Mouse (Mus musculus): ENCODE results near the gene Nup85. TPM values are rescaled to one million over a fixed set of nuclear protein-coding genes. Genes with fewer than 3 reads are reported as not detected.

Nup85 gene
- polyA plus RNA-seq, 1 experiment, result 163 TPM

GRCm38 (mm10) chr11:115618001-115618400 lies 53.8 kb downstream of the Nup85 start:
- 81% methylated on average over 2 of the region's 2 CpGs for WGBS
- Histone ChIP-seq H3K4me1 (ENCODE audit: control insufficient read depth, insufficient read depth, low read length) (peaks cover 1% of the 10 kb centered on the region; the same call in 1 of the 2 replicates), H3K27ac (ENCODE audit: control insufficient read depth, insufficient read depth, low read depth, low read length, poor library complexity) (no peak overlapping the region), H3K4me3 (replicated peaks; ENCODE audit: control insufficient read depth, low read depth, low read length) (no peak overlapping the region)
- TF ChIP-seq CTCF (IDR thresholded peaks at IDR 0.05; ENCODE audit: control insufficient read depth, insufficient read depth, low read length), result no peak
- no peak for TF ChIP-seq POLR2A (IDR thresholded peaks at IDR 0.05; ENCODE audit: borderline replicate concordance, control insufficient read depth, low read depth, low read length)

DNA sequence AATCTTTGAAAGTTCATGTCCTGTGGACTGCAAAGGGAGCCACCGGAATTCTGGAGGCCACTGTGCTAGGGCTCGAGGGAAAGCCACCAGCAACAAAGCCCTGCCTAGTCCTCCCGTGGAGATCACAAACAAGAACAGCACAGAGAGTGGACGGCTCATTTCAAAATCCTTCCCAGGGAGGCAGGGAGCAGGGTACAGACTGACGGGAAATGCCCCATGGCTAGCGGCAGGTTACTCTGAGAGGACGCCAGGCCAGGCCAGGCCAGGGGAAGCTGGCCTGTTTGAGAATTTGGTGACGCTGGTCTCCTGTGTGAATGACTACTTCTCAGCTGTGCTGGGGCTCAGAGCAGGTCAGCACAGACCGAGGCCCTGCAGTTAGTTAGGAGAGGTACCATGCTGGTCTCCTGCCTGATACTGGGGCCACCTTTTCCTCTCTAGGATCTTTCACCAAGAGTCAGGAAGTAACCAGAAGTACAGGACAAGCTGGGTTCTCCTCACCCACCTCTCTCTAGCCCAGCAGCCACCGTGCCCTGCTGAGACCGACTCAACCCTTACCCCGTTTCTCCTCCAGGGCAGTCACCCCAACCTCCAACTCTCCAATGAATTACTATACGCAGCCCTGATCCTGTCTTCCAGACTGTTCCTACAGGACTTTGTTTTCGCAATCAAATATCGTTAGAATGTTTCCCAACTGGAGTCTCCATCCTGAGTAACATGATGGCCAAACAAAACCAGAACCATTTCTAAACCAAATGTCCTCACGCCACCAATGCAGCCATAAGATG lies 54.7 kb downstream of the Nup85 start:
- WGBS, result 85% methylated on average over 16 of the region's 16 CpGs
- no peak overlapping the region for H3K4me3 ChIP-seq (replicated peaks; ENCODE audit: control insufficient read depth, low read depth, low read length)
- TF ChIP-seq POLR2A (IDR thresholded peaks at IDR 0.05; ENCODE audit: borderline replicate concordance, control insufficient read depth, low read depth, low read length) (no peak), CTCF (IDR thresholded peaks at IDR 0.05; ENCODE audit: control insufficient read depth, insufficient read depth, low read length) (no peak)
- H3K4me1 ChIP-seq (ENCODE audit: control insufficient read depth, insufficient read depth, low read length), result no peaks in the 10 kb centered on the region
- no peak overlapping the region for H3K27ac ChIP-seq (ENCODE audit: control insufficient read depth, insufficient read depth, low read depth, low read length, poor library complexity)

DNA sequence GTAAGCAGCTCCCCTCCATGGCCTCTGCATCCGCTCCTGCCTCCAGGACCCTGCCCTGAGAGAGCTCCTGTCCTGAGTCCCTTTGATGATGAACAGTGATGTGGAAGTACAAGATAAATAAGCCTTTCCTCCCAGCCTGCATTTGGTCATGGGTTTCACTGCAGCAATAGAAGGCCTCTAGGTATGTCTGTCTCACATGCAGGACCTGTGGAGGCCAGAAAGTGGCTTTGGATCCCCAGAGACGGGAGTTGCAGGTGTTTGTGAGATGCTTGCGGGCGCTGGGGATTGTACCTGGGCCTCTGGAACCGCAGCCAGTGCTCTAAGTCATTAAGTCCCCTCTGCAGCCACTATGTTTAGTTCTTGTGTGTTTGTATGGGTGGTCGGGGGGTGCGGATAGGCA lies 55.7 kb downstream of the Nup85 start:
- H3K27ac ChIP-seq (ENCODE audit: control insufficient read depth, insufficient read depth, low read depth, low read length, poor library complexity), result no peak overlapping the region
- H3K4me1 ChIP-seq (ENCODE audit: control insufficient read depth, insufficient read depth, low read length), result no peaks in the 10 kb centered on the region
- no peak for TF ChIP-seq CTCF (IDR thresholded peaks at IDR 0.05; ENCODE audit: control insufficient read depth, insufficient read depth, low read length)
- TF ChIP-seq POLR2A (IDR thresholded peaks at IDR 0.05; ENCODE audit: borderline replicate concordance, control insufficient read depth, low read depth, low read length), result no peak
- no peak overlapping the region for H3K4me3 ChIP-seq (replicated peaks; ENCODE audit: control insufficient read depth, low read depth, low read length)
- WGBS, result 90% methylated on average over 7 of the region's 7 CpGs

- TF ChIP-seq CTCF (IDR thresholded peaks at IDR 0.05; ENCODE audit: control insufficient read depth, insufficient read depth, low read length) (0 out of 2 replicates have a peak, but pooled peaks have one; percentile 7), POLR2A (IDR thresholded peaks at IDR 0.05; ENCODE audit: borderline replicate concordance, control insufficient read depth, low read depth, low read length) (no peak)
- no peaks in the 10 kb centered on the region for H3K4me1 ChIP-seq (ENCODE audit: control insufficient read depth, insufficient read depth, low read length)
- 79% methylated on average over 9 of the region's 9 CpGs for WGBS
- no peak overlapping the region for H3K4me3 ChIP-seq (replicated peaks; ENCODE audit: control insufficient read depth, low read depth, low read length)
- H3K27ac ChIP-seq (ENCODE audit: control insufficient read depth, insufficient read depth, low read depth, low read length, poor library complexity), result no peak overlapping the region
These were observed 59.3 kb downstream of the Nup85 start for GRCm38 (mm10) chr11:115623487-115624070.

- no peak for TF ChIP-seq CTCF (IDR thresholded peaks at IDR 0.05; ENCODE audit: control insufficient read depth, insufficient read depth, low read length)
- TF ChIP-seq POLR2A (IDR thresholded peaks at IDR 0.05; ENCODE audit: borderline replicate concordance, control insufficient read depth, low read depth, low read length), result no peak
- 84% methylated on average over 9 of the region's 9 CpGs for WGBS
- no peak overlapping the region for H3K27ac ChIP-seq (ENCODE audit: control insufficient read depth, insufficient read depth, low read depth, low read length, poor library complexity)
- peaks cover 1% of the 10 kb centered on the region; the same call in 1 of the 2 replicates for H3K4me1 ChIP-seq (ENCODE audit: control insufficient read depth, insufficient read depth, low read length)
- no peak overlapping the region for H3K4me3 ChIP-seq (replicated peaks; ENCODE audit: control insufficient read depth, low read depth, low read length)
These were observed 61.6 kb downstream of the Nup85 start for GRCm38 (mm10) chr11:115625877-115626276.

DNA sequence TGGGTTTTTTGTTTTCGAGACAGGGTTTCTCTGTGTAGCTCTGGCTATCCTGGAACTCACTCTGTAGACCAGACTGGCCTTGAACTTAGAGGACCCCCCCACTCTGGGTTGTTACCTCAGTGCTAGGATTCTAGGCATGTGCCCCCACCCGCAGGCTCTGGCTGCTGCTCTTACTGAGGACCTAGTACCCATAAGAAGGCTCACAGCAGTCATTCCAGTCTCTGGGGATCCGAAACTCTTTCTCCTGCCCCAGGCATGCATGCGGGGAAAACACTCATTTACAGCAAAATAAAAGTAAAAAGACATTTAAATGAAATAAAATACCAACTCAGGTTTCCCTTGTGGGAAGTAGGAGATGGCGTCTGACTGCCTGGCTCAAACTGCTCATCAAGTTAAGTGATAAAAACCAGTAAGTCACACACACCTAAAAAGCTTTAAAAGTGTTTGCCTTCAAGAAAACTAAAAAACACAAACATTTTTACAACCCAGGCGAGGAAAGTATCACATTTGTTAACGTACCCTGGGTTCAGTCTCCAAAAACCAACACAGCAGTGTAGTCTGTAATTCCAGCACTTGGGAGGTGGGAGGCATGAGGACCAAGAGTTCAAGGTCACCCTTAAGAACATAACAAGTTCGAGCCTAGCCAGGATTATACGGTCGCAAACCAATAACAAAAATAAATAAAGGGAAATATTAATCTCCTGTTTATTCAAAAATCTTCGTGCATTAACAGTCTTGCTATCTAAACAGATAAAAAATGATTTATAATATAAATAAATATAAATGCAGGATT lies 62.8 kb downstream of the Nup85 start:
- TF ChIP-seq POLR2A (IDR thresholded peaks at IDR 0.05; ENCODE audit: borderline replicate concordance, control insufficient read depth, low read depth, low read length), result no peak
- TF ChIP-seq CTCF (IDR thresholded peaks at IDR 0.05; ENCODE audit: control insufficient read depth, insufficient read depth, low read length), result no peak
- peak overlapping the region; percentile 75 for H3K4me3 ChIP-seq (replicated peaks; ENCODE audit: control insufficient read depth, low read depth, low read length)
- 57% methylated on average over 11 of the region's 11 CpGs for WGBS
- H3K4me1 ChIP-seq (ENCODE audit: control insufficient read depth, insufficient read depth, low read length), result peaks cover 1% of the 10 kb centered on the region; the same call in 1 of the 2 replicates
- no peak overlapping the region for H3K27ac ChIP-seq (ENCODE audit: control insufficient read depth, insufficient read depth, low read depth, low read length, poor library complexity)

DNA sequence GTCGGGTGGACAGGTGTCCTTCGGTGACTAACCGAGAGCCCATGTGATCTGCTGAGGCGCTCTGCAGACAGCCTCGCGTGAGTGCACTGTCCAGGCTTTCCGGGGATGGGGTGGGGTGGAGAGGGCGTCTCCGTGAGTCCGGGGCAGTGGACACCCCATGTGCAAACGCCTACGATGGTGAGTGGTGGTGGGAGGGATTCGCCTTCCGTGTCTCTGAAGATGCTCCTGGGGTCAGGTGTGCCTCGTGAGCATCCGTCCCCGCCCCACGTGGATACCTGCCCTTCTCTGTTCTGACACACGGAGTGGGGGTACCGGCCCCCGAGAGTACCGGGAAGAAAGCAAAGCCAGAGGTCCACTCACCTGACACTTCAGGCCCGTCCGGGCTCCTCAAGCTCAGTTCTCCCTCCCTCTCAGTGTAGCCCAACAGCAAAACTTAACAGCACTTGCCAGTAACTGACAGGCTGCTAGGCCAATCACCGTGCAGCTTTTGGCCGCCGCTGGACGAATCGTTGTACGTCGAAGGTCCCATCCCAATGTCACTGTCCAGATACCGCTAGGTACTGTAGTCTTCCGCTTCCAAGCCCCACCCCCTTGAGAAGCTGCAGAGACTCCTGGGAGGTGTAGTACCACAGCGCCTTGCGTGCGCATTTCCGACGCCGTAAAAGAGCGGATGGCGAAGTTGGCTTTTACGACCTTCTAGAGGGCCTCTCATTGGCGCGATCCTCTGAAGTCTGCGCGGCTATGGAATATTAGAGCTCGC lies 63.7 kb downstream of the Nup85 start, which contains the start of gene Slc25a19:
TSS of gene Slc25a19 (minus strand) at position 591 of the 760 bp plus-strand sequence.
- WGBS, result under 1% methylated on average over 47 of the region's 47 CpGs
- Histone ChIP-seq H3K27ac (ENCODE audit: control insufficient read depth, insufficient read depth, low read depth, low read length, poor library complexity) (peak within 1 kb of the TSS; percentile 15; the same call in 1 of the 2 replicates), H3K4me3 (replicated peaks; ENCODE audit: control insufficient read depth, low read depth, low read length) (peak within 1 kb of the TSS; percentile 75), H3K4me1 (ENCODE audit: control insufficient read depth, insufficient read depth, low read length) (peaks cover 1% of the 10 kb centered on the region; the same call in 1 of the 2 replicates)
- TF ChIP-seq POLR2A (IDR thresholded peaks at IDR 0.05; ENCODE audit: borderline replicate concordance, control insufficient read depth, low read depth, low read length) (peak; percentile 57; the same call in 1 of the 2 replicates), CTCF (IDR thresholded peaks at IDR 0.05; ENCODE audit: control insufficient read depth, insufficient read depth, low read length) (no peak)
